Mouse (Mus musculus) spleen, adult 12 weeks (tissue): Measurements from ENCODE around the gene Eya4.

Experiments
- DNase-seq: peaks from one replicate; pipeline ENCODE4 v3.0.0; 2022; ENCODE audit warnings: low spot score

Gene Eya4

DNA sequence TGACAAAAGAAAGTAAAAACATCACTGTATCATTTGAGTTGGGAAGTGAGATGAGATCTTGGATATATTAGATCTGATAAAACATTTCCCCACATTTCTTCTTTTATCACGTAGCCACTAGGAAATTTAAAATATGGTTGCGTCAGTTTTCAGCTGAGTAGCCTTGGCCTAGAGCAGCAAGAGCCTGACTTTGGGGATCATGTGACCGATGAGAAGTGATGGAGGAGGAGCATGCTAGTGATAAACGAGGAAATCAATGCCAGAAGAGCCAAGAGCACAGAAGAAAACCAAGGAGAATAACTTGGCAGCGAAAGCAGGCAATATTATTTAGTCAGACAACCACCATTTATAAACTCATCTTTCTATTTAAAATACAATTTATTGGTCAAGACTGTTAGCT lies 119.7 kb downstream of the Eya4 start:
- DNase-seq: no peak

DNA sequence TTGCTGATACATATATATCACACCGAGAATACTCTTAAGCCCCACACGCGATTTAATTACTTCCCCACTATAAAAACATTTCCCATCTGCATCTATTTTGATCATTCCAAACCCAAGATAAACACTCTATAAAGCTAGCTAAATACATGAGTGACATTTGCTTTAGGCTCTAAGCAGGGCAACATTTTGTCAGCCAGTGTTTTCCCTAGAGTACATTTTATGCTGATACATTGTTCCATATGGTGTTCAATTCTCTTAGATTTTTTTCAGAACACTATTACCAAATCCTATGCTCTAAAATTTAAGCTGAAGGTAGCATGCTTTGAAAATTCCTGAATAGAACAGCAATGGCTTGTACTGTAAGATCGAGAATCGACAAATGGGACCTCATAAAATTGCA lies 127.2 kb downstream of the Eya4 start:
- no peak for DNase-seq

DNA sequence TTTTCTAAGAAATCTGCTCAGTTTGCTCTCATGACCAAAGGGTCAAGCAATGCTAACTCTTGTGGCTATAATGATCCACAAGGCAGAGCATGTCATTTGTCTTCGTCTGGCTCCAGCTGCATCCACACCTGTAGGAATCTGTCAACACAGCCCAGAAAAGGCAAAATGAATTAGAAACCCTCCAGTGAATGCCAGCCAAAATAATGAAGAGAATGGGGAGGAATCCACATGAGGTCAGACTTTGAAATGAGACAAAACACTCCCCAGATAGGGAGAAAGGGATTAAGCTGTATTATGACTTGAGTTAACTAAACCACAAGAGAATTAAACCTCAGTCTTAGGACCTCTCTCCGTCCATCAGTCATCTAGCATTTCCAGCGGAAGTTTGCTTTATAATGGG lies 130.2 kb downstream of the Eya4 start:
- no peak for DNase-seq

DNA sequence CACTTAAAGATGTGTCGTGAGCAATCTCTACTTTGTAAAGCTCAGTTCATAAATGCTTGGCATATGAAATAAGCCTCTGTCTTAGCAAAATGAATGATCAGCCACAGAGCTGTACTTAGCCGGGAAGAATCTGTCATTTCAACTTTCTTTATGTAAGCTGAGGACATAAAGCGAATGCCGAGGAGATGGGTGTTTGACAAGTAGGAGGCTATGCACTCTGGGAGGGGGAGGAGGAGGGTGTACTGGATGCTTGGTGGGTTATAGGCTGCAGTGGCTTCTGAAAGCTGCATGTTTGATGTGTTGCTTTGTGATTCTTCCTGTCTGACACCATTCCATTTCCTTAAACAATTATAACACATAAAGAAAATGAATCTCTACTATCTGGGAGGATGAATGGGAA lies 133.8 kb downstream of the Eya4 start:
- DNase-seq: no peak

DNA sequence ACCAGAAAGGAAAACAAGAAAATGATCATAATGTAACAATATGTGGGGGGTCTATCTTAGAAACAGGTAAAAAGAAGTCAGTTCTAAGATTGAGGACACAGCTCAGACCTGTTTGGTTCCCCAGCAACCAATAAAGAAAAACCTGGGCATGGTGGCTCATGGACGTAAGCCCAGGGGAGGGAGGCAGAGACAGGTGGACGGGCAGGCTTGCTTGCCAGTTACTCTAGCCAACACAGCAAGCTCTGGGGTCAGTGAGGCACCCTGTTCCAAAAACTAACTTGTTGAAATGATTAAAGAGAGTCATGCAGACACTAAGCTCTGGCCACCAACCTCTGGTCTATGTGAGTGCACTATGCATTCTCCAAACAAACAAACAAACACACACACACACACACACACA lies 139.2 kb downstream of the Eya4 start:
- DNase-seq: no peak

DNA sequence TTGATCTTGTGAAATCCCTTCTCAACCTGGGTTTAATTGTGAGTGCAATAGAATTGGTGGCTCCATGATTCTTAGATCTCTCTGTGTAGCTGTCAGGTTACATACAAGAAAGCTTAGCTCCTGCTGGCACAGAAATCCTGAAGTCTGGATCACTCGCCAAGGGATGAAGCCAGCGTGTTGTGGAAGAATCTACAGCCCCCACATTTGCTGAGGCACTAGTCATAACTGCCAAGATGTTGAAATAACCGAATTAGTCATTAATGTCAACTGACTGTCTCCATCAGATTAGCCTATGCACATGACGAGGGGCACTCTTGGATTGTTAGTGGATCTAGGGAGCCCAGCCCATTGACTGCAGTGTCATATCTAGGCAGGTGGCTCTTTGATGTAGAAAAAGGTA lies 146.7 kb downstream of the Eya4 start:
- no peak for DNase-seq

DNA sequence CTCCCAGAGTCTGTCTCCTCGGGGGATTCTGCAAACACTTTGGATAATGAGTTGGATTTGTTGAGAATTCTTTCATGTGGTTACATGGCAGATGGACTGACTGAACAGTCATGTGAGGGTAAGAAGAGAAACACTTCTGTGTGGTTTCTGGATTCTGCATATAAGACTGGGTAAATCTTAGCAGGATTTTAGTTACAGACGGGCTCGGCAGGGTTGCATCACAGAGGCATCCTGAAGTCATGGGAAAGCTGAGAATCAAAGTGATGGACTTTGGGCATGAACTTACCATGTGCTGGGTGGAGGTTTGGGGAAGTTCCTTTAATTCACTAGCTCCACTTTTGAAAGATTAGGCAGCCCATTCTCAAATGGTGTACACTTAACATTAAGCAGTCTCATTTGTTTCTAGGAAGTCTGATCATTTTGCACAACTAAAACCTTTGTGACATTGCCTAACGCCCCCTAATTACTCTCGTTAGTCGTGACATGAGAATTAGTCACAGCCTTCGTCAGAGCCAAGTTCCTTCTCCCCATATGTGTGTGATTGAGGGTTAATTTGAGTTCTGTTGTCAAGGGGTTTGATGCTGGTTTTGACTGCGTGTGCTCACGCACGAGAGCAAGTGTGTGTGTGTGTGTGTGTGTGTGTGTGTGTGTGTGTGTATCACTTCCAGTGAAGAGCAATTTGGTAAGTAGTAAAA lies 147.3 kb downstream of the Eya4 start:
- DNase-seq: no peak

DNA sequence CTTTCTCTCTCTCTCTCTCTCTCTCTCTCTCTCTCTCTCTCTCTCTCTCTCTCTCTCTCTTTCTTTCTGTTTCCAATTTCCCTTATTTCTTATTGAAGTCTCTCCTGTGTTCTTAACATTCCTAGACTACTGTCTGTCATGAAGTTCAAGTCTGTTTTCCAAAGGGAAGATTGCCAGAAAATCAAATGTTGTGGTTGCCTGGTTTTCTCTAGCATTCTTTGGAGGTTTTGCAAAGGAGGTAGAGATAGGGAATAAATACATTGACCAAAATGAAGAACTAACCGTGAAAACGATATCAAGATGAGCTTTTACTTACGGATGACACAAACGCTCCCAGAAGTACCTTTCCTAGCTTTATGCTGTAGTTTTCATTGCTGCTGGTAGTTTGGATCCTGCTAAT lies 148.0 kb downstream of the Eya4 start:
- no peak for DNase-seq

DNA sequence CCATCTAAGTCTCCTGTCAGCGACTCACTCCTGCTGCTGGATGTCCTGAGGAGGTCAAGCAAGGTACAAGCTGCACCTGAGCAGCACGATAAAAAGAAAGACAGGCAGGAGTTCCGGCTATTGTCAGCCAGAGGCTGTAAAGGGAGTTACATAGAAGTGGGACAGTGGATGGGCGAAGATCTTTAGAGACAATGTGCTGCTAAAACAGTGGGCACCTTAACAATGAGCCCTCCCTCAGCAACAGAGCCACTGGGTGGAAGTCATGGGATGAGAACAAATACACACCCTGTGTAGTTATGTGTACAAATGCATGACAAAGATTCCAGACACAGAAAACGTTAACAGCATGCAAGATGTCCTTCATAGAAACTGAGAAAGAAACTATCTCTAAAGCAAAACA lies 152.3 kb downstream of the Eya4 start:
- no peak for DNase-seq

DNA sequence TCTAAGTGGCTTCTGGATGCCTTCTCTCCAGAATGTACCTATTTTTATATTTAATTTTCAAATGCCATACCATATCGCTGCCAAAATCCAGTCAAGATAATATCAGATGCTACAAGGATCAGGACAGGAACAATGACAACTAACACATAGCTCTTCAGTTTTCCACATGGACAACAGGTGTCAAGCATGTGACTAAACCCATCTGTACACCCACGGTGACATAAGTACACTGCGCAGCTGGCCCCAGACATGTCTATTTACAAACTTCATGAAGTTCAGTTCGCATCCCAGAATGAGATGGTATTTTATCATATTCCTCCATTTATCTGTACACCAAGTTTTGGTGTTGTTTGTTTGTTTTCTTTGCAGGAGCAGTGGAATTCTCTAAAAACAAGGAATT lies 154.2 kb downstream of the Eya4 start:
- DNase-seq: no peak

DNA sequence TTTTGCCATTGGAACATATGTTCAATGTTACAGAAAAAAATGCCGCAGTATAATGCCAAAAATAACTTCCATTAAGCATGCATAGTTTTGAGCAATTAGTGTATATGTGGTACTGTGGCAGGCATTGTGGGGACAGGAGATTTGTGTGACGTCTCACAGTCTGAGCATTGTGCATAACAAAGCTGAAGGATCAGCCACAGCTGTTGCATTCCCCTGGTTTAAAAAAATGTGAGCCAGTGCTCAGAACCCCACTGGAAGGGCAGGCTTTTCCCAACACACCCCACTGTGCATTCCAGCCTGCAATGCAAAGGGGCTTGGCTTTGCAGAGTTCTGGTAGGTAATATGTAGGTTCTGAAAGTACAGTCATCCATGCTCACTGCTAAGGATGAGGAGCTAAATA lies 155.2 kb downstream of the Eya4 start:
- no peak for DNase-seq

DNA sequence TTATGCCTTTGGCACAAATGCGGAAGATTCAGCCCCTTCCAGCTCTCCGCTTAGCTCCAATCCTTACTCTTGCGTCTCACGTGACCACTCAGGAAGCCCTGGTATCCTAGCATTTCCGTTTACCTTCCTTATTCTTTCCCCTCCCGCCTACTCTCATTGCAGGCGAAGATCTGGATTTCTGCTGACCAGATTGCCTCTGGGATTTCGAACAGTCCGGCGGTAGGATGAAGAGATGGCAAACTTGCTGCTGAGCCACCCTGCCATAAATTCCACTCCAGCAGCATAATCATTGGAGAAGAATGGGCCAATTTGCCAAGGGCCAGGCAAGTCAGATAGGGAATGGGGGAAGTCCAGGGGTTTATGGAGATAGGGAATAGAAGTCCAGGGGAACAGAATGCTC lies 160.8 kb downstream of the Eya4 start:
- no peak for DNase-seq

DNA sequence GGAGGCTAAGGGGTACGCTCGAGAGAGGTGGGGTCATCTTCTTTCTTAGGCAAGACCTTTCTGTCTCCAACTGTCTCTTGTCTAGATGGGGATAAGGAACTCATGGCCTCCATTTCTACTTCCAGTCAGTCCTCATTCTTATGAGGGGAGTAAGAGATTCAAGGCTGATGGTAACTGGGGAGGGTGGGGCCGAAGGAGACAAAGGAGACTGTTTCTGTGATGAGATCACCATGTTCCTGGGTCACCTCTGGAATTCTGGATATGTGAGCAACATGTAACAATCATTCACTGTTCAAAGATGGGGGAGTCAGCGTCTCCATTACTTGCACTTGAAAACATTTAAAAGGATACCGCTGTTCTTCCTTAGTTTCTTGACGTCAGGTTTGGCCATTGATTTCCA lies 165.2 kb downstream of the Eya4 start:
- no peak for DNase-seq

DNA sequence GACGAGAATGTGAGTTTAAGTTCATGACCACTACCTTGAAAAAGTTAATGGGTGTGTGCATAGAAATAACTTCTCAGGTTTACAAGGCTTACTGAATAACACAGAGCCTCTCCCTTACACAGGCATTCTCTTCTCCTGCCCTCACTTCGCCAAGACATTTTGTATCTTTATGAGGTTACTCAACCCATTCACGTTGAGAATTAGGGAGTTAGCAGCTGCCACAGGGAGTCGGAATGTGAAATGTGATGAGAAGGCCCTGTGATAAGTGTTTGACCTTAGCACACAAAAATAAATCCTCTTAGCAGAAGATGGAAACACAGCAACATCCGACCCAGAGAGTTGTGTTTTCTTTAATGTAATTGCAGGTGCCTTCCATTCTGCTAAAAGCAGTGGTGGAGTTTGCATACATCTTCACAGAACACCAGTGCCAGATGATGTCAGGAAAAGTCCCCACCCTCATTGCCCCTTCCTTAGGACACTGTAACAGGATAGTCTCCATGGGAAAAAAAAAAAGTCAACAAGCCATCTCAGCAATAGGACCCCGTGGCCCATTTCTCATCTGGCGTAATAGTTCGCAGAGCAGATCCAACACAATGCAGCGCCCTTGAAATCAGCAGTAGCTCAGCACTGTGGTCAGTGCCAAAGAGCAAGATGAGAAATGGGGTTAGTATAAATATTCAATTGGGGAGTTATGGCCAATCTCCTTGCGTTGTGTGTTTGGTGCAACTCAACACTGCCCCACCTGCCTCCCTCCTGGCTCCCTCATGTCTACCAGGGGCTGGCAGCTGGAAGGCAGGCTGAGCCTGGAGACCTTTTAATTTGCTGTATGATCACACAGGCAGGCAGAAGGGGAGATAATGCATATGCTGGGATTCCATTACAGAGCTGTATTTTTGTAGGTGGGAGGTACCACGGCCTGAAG lies 168.8 kb downstream of the Eya4 start:
- DNase-seq: no peak

DNA sequence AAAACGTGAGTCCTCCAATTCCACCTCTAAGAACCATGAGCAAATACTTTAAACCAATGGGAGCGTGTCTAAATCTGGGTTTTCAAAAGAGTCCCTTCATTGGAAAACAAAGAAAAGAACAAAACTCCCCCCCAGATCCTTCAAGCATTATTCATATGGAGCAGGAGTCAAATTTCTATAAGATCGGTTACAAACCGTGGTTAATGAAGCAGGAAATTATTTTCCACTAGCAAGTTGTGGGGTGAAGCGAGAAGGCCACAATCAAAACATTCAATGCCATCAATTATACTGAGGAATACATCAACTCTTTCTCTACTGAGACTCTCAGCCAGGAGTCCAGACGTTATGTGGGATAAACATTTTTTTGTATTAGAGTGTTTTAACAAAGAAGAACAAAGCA lies 171.3 kb downstream of the Eya4 start:
- DNase-seq: no peak

DNA sequence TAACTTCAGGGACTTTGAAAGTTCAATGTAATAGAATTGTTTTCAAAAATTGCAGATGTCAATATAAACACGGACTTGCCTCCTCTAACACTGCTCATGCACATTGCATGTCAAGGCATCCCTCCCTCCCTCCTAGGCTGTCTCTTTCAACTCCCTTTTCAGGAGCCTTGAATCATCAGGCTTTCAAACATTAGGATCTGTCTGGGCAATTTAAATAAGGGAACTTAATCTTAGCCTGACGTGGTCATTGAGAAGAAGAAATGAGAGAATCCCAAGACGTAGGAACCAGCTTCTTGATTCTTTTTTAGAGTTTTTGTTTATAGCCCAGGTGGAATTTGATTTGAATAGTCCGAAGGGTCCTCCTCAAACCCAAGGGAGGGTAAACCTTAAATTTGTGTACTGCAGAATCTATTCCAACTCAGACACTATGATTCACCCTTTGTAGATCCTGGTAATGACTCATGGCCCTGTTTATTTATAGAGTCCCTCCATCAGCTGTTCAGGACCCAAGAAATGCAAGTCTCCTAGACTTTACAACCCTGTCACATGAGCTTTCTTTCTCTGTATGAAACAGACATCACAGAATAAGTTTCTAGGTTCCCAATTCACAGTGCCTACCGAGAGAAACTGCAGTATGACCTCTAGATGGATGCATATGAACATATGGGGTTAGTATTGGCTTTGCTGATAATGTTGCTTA lies 173.1 kb downstream of the Eya4 start:
- no peak for DNase-seq

DNA sequence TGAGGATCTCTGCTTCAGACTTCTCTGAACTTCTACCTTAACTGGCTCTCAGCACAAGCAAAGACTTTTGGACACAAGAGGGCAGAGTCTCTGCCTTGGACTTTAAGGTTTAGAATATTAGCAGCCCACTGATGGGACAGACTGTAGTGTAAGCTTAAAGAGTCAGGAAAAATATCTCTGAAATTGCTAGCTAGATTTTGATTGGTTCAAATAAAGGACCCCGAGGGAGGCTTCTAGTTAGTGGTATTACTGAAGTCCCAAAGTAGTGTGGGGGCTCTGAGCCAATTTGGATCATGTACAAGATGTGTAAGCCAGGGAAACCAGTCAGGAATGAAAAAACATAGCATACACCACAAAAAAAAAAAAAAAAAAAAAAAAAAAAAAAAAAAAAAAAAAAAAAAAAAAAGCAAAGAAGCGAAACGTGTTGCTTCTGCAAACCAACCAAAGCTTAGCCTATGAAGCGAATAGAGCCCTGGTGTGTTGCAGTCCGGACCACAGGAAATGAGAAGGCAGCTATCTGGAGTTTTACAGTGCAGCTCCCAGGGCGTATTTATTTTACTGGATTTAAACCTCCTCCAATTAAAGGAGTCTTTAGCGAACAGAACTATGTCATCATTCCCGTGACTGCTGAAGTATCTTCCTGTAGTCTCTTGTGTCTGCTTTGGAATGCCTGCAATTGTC lies 173.8 kb downstream of the Eya4 start:
- DNase-seq: no peak

DNA sequence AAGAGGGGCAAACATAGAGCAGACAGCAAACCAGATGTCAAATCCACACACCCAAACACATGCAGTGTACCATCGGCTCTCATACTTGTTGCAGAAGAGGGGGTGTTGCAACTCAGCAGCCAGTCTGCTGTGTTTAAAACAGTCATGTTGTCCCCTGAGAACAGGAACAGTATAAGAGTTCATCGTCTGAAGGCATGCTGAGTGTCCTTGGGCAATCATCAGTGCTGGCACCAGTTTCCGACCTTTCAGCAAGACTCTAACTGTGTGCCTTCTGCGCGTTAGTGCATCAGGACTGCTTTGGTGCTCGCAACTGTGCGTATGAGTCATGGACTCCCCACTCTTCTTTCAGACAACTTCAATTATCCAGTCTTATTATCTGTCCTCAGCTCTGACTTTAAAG lies 179.0 kb downstream of the Eya4 start:
- DNase-seq: no peak

DNA sequence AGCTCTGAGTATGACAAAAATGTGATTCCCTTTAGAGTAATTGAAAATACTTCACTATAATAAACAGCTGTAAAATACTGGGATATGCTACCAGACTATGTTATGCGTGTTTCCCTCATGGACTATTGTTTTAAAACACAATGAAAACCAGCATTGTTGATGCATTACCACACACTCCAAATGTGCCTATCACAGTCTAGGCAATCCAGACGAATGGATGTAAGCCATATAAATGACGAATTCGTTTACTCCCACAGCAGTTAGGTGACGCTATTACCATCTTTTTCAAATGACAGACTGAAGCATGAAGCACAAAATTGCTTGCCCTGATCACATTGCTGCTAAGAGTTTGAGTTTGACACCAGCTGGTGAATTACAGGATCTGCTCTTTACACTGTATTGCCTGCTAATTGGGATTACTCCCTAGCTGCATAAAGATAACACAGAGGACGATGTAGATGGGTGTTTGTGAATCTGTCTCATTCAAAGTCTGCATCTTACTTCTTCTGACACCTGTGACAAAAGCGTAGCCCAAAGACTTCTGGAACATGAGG lies 185.4 kb downstream of the Eya4 start:
- DNase-seq: no peak

DNA sequence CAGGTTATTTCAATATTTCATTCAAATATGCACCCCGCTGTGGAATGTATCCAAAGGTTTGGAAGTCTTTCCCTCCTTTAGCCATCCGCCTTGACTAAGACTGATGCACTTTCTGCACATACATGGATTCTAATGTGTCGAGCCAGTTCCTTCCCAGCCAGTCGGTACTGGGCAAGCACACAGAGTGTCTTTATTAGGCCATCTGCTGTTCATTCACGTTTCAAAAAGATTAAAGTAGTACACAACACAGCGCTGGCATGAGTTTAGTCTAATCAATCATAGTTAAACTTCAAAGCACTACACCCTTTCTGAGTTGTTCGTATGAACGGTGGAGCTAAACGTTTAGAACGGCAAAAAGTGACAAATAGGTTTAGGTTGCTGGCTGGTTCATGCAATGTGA lies 190.7 kb downstream of the Eya4 start:
- no peak for DNase-seq

DNA sequence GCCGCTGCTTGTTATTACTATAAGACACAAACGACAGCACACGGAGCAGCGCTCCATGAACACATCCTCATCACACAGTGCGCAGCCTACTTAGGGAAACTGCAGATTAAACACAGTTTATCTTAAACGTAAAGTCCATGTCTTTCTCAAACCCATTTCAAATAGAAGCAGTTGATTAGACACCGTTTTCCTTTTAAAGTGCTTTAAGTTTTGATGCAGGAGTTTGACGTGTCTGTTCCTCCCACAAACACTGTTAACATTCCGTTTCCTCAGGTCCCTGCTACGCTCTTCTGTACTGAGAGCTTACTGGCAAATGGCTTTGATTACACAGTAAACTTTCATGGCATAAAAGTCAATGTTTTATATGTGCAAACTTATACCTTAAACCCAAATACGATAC lies 191.4 kb downstream of the Eya4 start:
- no peak for DNase-seq
